Mouse (Mus musculus) C2C12 (cell line): Measurements from ENCODE around the gene Tcf3.

ENCODE experiments used
- CEBPB ChIP-seq: IDR thresholded peaks from one replicate; pipeline ENCODE4 v1.6.1; 2011; ENCODE audit warnings: low read depth, mild to moderate bottlenecking, control low read depth, moderate library complexity
- CTCF ChIP-seq: IDR thresholded peaks from one replicate; pipeline ENCODE4 v1.5.1; 2011; ENCODE audit not compliant: control insufficient read depth, insufficient read depth, insufficient read length
- MAX ChIP-seq: IDR thresholded peaks from one replicate; pipeline ENCODE4 v1.6.1; 2011; ENCODE audit warnings: mild to moderate bottlenecking, control low read depth
- MYOG ChIP-seq: IDR thresholded peaks from one replicate; pipeline ENCODE4 v1.6.1; 2011; ENCODE audit not compliant: control insufficient read depth, insufficient read length; ENCODE audit errors: extremely low read depth
- USF1 ChIP-seq: IDR thresholded peaks from one replicate; pipeline ENCODE4 v1.6.1; 2011; ENCODE audit warnings: low read depth, mild to moderate bottlenecking, control low read depth, moderate library complexity

- no peak for TF ChIP-seq CTCF
- no peak for TF ChIP-seq MYOG
- TF ChIP-seq CEBPB: no peak
- no peak for TF ChIP-seq USF1
- no peak for TF ChIP-seq MAX
Measured at GRCm38 (mm10) chr10:80419419-80419818, 14.0 kb downstream of the Tcf3 start.
